Mouse (Mus musculus) 416B (cell line): Measurements from ENCODE around the gene Nat8l.
A peak's percentile ranks its signal among the peaks of the same experiment; 100 is the strongest.

ENCODE experiments used
- DNase-seq: peaks from one replicate; pipeline ENCODE4 v3.0.0; 2011; ENCODE audit warnings: low read depth

The Nat8l gene

DNA sequence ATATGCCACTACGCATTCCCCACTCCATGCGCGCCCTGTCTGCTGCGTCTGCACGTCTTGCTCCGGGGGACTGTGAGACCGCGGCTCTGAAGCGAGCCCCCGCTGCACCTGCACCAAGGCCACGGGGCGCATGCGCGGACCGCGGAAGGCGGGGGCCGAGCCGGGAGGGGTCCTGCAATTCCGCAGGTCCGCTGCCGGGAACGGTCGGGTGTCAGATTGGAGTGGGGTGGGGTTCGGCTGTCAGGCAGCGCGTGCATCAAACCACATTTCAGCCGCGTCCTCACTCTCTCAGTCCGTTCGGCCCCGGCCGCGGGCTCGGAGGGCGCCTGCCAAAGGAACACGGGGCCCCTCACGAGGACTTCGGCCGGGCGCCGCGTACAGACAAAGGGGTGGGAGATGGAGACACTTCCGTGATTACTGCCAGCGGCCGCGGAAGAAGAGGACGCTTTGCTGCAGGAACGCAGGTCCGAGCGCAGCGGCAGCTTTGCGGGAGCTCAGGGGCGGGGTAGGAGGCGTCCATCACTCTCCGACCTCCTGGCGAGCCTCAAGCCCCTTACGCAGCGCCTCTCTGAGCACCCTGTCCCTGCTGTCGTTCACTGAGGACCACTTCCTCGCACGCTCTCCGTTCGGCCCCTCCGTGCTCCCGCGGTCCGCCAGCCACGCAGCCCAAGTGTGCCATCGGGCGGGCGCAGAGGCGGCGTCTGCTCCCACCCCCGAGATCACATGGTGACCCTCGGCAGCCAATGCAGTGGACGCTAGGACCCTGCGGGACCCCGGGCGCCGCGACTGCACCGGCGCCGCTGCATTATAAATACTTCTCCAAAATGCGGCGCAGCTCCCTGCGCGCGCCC lies at the start of gene Nat8l:
Gene Nat8l, plus strand, starts transcription at position 142 of the 851 bp plus-strand sequence.
- no peak for DNase-seq

DNA sequence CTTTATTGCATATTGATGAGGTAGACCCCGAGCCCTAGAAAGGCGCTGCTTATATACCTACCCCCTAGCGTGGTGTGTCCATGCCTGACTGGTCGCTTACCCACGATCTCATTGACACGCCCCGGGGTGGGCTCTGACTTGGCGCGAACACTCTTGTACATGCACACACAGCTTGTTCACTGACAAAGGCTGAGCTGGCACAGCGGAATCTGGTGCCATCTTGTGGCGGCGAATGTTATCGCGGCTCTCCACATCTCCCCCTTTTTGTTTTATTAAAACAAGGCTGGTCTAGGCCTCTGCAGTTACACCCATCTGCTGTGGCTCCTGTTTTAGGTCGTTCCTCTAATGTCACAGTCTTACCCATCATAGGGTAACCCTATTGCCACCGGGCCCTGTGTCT lies 48.7 kb upstream of the Nat8l start:
- peak; percentile 44 for DNase-seq

DNA sequence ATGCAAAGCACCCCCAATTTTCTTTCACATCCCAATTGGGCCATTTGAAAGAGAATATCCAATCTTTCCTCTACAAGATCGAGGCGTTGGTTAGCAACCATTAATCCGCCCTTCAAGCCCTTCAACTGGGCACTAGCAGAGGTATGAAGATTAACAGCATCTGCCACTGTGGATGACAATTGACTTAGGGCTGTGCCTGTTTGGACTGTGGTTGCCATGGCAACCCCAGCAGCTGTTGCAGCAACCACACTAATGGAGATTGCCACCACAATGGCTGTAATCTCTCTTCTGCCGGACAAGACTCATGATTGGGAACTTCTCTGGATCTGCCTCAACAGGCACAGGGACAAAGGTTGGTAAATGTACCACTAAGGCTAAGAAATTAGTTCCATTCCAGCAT lies 47.5 kb upstream of the Nat8l start:
- DNase-seq: no peak

- DNase-seq: no peak
These were observed 42.2 kb upstream of the Nat8l start for GRCm38 (mm10) chr5:33953471-33954185.

DNA sequence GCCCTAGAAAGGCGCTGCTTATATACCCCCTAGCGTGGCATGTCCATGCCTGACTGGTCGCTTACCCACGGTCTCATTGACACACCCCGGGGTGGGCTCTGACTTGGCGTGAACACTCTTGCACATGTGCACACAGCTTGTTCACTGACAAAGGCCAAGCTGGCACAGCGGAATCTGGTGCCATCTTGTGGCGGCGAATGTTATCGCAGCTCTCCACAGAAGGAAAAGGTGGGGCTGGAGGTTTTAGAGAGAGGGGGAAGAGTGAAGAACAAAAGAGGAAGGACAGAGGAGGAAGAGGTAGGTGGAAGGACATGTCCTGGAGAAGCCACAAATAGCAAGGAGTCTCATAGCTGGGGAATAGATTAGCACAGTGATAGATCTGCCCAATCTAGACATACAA lies 41.4 kb upstream of the Nat8l start:
- DNase-seq: peak; percentile 71

- no peak for DNase-seq
These were observed 39.9 kb upstream of the Nat8l start for GRCm38 (mm10) chr5:33955868-33956267.

GRCm38 (mm10) chr5:33959382-33959781 lies 36.4 kb upstream of the Nat8l start:
- DNase-seq: no peak

GRCm38 (mm10) chr5:33974736-33975135 lies 21.0 kb upstream of the Nat8l start:
- no peak for DNase-seq

- DNase-seq: no peak
These were observed 19.5 kb upstream of the Nat8l start for GRCm38 (mm10) chr5:33976267-33976666.

DNA sequence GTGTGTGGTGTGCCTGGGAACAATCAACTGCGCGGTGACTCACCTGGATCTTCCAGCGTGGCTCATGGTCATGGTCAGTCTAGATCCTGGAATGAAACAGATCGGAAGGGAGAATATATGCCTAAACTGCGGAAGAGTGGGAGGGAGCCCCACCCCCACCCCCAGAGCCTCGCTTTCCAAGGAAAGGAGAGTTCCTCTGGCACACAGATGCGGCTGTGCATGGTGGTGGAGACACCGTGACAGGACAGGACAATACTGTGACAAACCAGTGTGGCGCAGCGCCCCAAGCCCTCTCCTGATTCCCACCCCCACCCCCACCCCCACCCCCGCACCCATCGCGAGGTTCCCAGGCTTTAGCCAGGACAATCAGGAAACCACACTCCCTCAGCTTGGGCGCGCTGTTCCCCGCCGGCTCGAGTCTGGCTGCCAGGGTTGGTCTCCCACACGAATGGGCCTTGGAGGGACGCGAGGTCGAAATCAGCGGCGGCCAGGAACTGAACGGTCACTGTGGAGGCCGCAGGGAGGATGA lies 13.0 kb upstream of the Nat8l start:
- DNase-seq: no peak

DNA sequence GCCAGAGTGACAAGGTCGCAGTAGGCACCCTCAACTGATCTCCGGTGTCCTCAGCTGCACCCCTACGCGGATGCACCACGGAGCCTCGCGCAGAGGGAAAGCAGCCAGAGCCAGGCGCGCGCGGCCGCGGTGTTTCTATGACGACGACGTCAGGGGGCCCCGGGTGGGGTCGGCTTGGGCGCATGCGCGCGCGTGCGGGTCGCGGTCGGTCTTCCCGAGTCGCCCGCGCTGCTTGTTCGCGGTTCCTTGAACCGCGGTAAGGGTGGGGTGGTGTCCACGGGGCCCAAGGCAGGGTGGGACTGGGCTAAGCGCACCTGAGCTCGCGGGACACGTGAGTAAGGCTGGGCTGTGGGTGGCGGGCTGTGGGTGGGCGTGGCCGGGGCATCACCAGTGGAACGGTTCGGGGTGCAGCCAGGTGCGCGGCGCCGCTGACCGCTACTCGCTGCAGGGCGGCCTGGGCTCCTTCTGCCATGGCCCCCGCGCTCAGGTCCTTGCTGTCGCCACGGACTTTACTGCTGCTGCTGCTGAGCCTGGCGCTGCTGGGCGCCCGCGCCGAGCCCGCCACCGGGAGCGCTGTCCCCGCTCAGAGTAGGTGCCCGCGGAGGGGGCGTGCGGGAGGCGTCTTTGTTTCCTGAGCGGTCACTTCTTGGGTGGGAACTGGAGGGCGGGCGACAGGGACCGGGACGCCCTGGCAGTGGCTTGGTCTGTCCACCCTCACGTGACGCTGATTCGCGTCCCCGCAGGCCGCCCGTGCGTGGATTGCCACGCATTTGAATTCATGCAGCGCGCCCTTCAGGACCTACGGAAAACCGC lies 12.3 kb upstream of the Nat8l start, which contains the start of gene Gm1673:
Gene Gm1673, plus strand, starts transcription at position 125 of the 813 bp plus-strand sequence.
- no peak for DNase-seq

DNA sequence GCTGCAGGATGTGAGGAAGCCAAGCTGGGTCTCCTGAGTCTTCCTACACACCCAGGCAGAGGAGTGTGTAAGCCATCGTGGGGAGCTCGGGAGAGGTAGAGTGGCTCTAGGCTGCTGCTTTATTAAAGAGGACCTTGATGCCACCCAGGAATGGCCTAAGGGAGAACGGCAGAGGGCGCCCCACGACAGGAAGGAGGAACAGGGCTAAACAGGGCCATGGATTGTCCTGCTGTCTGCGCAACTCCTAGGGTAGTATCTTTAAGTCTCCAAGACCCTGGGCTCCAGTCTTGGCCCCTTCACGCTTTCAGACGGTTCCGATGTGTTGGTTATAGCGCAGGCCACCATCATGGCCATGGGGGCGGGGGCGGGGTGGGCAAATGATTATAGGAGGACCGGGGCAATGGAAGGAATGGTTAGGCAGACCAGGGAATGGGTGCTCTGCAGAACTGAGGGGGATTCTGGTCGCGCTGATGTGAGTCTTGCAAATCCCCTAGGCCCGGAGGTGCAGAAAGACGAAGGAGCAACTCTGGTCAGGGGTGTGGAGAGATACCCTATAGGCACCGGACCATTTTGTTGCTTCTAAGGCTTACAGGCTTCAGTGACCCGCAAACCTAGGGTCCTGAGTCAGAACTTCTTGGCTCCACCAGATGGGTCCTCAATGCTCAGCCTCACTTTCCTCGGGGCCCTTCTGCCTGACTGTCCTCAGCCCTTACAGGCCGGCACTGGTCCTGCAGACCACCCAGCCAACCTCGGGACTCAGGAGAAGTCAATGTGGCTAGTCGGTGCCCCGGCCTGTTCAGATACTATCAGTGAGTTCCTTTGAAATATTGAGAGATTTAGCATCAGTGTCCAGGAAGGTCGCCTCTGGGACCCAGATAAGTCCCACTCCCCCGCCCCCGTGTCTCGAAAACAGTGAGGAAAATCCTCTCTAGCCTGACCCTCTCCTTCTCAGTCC lies 836 bp upstream of the Nat8l start:
- DNase-seq: no peak

DNA sequence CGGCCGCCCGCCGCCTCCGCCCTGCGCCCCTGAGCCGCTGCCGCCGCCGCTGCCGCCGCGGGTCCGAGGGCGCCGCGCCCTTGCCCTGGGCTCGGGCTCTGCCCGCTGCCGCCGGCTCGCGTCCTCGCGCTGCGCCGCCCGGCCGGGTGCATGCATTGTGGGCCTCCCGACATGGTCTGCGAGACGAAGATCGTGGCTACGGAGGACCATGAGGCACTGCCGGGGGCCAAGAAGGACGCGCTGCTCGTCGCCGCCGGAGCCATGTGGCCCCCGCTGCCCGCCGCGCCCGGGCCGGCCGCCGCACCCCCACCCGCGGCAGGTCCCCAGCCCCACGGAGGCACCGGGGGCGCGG lies 886 bp downstream of the Nat8l start:
- no peak for DNase-seq

DNA sequence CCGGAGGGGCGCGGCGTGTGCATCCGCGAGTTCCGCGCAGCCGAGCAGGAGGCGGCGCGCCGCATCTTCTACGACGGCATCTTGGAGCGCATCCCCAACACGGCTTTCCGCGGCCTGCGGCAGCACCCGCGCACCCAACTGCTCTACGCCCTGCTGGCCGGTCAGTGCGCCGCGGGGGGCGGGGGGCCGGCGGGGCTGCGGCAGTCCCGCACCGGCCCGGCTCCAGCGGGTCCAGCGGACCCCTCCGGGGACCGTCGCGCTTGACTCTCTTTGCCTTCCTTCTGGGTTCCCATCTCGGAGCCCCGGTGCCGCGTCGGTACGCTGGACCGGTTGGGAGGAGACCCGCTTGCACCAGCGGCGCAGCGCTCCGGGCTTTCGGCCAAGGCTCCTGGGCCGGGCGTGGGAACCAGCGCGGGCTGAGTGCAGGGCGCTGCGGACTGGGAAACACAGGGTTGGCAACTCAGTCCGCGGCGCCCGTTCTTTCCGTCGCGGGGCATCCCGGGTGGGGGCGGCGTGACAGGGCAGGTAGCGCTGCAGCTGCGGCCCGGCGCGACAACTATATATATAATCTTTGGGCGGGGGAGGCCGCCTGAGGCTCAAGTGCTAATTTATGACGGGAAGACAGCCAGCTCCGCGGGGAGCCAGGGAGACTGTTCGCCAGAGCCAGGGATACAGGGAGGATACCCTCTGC lies 1.4 kb downstream of the Nat8l start:
- DNase-seq: no peak

DNA sequence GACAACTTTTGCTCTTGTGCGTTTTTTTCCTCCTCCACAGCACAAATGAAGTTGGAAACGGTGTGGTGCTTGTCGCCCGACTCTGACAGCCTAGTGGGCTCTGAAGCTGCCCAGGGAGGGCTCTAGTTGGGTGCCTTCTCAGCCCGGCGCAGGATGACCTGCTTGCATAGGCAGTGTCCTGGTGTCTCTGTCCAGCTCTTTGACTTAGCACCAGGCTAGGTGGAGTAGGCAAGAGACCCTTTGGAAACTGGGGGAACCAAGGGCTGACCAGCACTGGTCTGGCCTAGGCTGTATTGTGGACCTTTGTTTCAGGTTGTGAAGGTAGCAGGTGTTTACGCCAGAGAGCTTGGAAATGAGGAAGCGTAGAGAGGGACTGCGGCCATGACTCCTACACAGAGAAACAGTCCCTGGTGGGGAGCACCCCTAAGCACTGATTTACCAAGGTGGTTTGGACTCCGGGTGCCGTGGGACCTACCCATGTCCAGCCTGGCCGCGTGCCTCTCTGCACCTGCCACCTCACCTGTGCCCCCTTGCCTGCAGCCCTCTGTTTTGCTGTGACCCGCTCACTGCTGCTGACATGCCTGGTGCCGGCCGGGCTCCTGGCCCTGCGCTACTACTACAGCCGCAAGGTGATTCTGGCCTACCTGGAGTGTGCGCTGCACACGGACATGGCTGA lies 2.2 kb downstream of the Nat8l start:
- no peak for DNase-seq

GRCm38 (mm10) chr5:33998505-33998877 lies 2.7 kb downstream of the Nat8l start:
- no peak for DNase-seq

- no peak for DNase-seq
These were observed 3.8 kb downstream of the Nat8l start for GRCm38 (mm10) chr5:33999466-34000090.

DNA sequence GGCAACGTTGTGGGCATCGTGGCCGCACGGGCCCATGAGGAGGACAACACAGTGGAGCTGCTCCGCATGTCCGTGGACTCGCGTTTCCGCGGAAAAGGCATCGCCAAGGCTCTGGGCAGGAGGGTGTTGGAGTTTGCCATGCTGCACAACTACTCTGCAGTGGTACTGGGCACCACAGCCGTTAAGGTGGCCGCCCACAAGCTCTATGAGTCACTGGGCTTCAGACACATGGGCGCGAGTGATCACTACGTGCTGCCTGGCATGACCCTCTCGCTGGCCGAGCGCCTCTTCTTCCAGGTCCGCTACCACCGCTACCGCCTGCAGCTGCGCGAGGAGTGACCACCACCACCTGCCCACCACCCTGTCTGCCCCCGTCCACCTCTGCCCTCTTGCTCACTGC lies 5.0 kb downstream of the Nat8l start:
- DNase-seq: no peak

DNA sequence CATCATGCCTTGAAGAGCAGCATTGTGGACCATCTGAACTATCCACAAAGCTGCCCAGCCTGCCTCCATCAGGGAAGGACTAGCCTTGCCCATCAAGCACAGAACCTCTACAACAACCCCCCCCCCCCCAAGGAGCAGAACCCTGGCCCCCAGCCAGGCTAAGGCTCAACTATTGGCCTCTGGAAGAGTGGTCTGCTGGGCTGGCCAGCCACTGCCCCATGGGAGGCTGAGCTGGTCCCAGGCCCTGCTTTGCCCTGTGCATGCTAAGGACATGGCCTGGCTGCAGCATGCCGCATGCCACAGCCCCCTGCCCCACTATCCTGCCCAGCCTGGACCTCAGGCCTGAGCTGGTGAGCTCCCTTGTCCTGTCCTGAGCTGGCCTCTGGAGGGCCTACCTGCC lies 5.6 kb downstream of the Nat8l start:
- no peak for DNase-seq

DNA sequence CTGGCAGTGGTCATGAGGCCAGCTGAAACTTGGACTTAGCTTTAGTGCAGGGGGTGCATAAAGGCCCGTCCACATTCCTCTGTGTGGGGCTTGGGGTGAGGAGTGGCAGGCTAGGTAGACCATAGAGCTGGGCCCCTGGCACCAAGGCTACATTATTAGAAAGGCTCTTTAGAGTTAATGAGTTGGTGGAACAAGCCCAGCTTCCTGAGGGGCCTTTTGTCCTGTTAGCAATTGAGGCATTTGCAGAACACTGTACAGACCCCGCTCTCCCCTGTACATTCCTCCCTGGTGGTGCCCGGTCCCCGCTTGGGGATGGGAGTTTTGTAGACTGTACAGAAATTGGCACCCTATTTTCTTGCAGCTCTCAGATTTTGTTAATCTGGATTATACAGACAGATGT lies 6.9 kb downstream of the Nat8l start:
- no peak for DNase-seq
